Mouse (Mus musculus): ENCODE measurements at regions not wholly inside any gene's neighbourhood (a gene's known extent, or its start where the extent isn't known, plus 50 kb on each side); places are given as distances from the start of the nearest gene placed in this dataset.
"Not testable (repeated sequence)": the region's sequence is repeated elsewhere in the genome, so short reads cannot be mapped to it uniquely, and the experiment has no call there.

DNA sequence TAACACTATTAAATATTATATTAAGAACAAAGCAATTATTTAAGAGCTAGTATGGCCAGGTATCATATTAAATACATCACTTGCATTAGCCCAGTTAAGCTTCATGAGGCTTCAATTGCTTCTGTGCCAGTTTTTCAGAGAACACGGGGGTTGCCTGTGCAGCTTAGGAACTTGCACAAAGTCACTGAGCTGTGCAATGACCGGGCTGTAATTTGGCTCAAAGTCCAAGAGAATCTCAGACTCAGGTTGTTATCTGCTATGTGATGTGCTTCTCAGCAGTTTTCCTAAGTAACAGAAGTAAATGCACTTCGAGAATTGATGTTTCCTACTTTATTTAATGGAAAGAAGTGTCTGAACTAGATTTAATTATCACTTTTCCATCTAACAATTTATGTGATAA lies 711.5 kb downstream of the Rapgef2 start:
- H3K4me2 ChIP-seq (ENCODE audit: low read length) = no peak overlapping the region
- H3K9me3 ChIP-seq (ENCODE audit: control insufficient read depth, low read length) = no peaks in the 10 kb centered on the region
- ATAC-seq = no peak
- no peak overlapping the region for H3K4me3 ChIP-seq (replicated peaks; ENCODE audit: low read length)
- no peak overlapping the region for H3K9ac ChIP-seq (replicated peaks; ENCODE audit: low read depth, low read length)
- H3K27ac ChIP-seq (ENCODE audit: low read length) = no peak overlapping the region
- peaks cover 6% of the 10 kb centered on the region for H3K4me1 ChIP-seq (replicated peaks; ENCODE audit: control insufficient read depth, insufficient read depth, low read length)
- 70% methylated on average over 3 of the region's 3 CpGs for WGBS
- H3K36me3 ChIP-seq (ENCODE audit: control insufficient read depth, insufficient read depth) = no peaks in the 10 kb centered on the region
- no peaks in the 10 kb centered on the region for H3K27me3 ChIP-seq (replicated peaks; ENCODE audit: control insufficient read depth, insufficient read depth, low read length)

GRCm38 (mm10) chr3:78573299-78573698 lies 713.0 kb downstream of the Rapgef2 start:
- Histone ChIP-seq H3K4me2 (ENCODE audit: low read length) (no peak overlapping the region), H3K27me3 (replicated peaks; ENCODE audit: control insufficient read depth, insufficient read depth, low read length) (no peaks in the 10 kb centered on the region), H3K4me3 (replicated peaks; ENCODE audit: low read length) (no peak overlapping the region), H3K9ac (replicated peaks; ENCODE audit: low read depth, low read length) (no peak overlapping the region), H3K27ac (ENCODE audit: low read length) (no peak overlapping the region), H3K4me1 (replicated peaks; ENCODE audit: control insufficient read depth, insufficient read depth, low read length) (peaks cover 6% of the 10 kb centered on the region), H3K36me3 (ENCODE audit: control insufficient read depth, insufficient read depth) (no peaks in the 10 kb centered on the region), H3K9me3 (ENCODE audit: control insufficient read depth, low read length) (no peaks in the 10 kb centered on the region)
- no peak for ATAC-seq
- WGBS = 84% methylated on average over 6 of the region's 6 CpGs

- H3K27ac ChIP-seq (ENCODE audit: low read length); H3K4me3 ChIP-seq (replicated peaks; ENCODE audit: low read length); H3K9me3 ChIP-seq (ENCODE audit: control insufficient read depth, low read length); ATAC-seq; H3K27me3 ChIP-seq (replicated peaks; ENCODE audit: control insufficient read depth, insufficient read depth, low read length); H3K9ac ChIP-seq (replicated peaks; ENCODE audit: low read depth, low read length); H3K4me1 ChIP-seq (replicated peaks; ENCODE audit: control insufficient read depth, insufficient read depth, low read length); H3K4me2 ChIP-seq (ENCODE audit: low read length); H3K36me3 ChIP-seq (ENCODE audit: control insufficient read depth, insufficient read depth): not testable (repeated sequence)
Measured at GRCm38 (mm10) chr3:78564926-78565325, 721.4 kb downstream of the Rapgef2 start.
